Mouse (Mus musculus): ENCODE measurements at regions not wholly inside any gene's neighbourhood (a gene's known extent, or its start where the extent isn't known, plus 50 kb on each side); places are given as distances from the start of the nearest gene placed in this dataset.

GRCm38 (mm10) chr1:165062813-165063492 is 97.6 kb downstream of the Tbx19 start:
- TF ChIP-seq CTCF (IDR thresholded peaks at IDR 0.05; ENCODE audit: extremely low read depth, insufficient read depth, insufficient read length, insufficient replicate concordance) (no peak), POLR2A (IDR thresholded peaks at IDR 0.05; ENCODE audit: low read depth, low read length) (no peak)

Data from spleen, adult 2 months (tissue).